8 mouse cellular contexts compared by ENCODE assay signal in genomic region chr5:53465883-53466282, GRCm38 (mm10). TPM values are rescaled to one million over a fixed set of nuclear protein-coding genes. Genes with fewer than 3 reads are reported as not detected.
DNase-seq lines count a peak whose midpoint lies in the region; ATAC-seq and TF ChIP-seq lines count a peak whose summit lies in the region.

Gene Rbpj (plus strand): TSS chr5:53466152.

- peaks cover 10% of the 10 kb centered on the region; the same call in 1 of the 2 replicates for H3K4me1 ChIP-seq in lung, embryonic 14.5 days (ENCODE audit: insufficient read depth)
- H3K4me1 ChIP-seq in embryonic facial prominence, embryonic 13.5 days, result peaks cover 18% of the 10 kb centered on the region
- peaks cover 25% of the 10 kb centered on the region for H3K4me1 ChIP-seq in heart, embryonic 13.5 days
- 0 out of 2 replicates have a peak, but pooled peaks cover 2% of the 10 kb centered on the region for H3K4me1 ChIP-seq in neural tube, embryonic 15.5 days

- H3K27ac ChIP-seq in lung, embryonic 14.5 days (ENCODE audit: low read depth), result 0 out of 2 replicates have a peak within 1 kb of the TSS, but pooled peaks have one; percentile 48
- no peak within 1 kb of the TSS for H3K27ac ChIP-seq in embryonic facial prominence, embryonic 13.5 days
- no peak within 1 kb of the TSS for H3K27ac ChIP-seq in heart, embryonic 13.5 days (replicated peaks)
- H3K27ac ChIP-seq in neural tube, embryonic 15.5 days (replicated peaks), result no peak within 1 kb of the TSS

- ATAC-seq in lung, embryonic 14.5 days (ENCODE audit: insufficient read depth), result no peak
- no peak for ATAC-seq in embryonic facial prominence, embryonic 13.5 days (ENCODE audit: insufficient number of reproducible peaks, insufficient read depth, low FRiP score, low TSS enrichment, low read depth)
- ATAC-seq in heart, embryonic 13.5 days (ENCODE audit: extremely low read depth, insufficient number of reproducible peaks, low FRiP score, low TSS enrichment), result no peak
- no peak for ATAC-seq in neural tube, embryonic 15.5 days (ENCODE audit: low FRiP score)

- H3K4me3 ChIP-seq in lung, embryonic 14.5 days (ENCODE audit: low read depth, low read length), result no peak within 1 kb of the TSS
- H3K4me3 ChIP-seq in embryonic facial prominence, embryonic 13.5 days, result no peak within 1 kb of the TSS
- H3K4me3 ChIP-seq in heart, embryonic 13.5 days, result no peak within 1 kb of the TSS
- H3K4me3 ChIP-seq in neural tube, embryonic 15.5 days (replicated peaks), result no peak within 1 kb of the TSS

- H3K36me3 ChIP-seq in lung, embryonic 14.5 days (ENCODE audit: insufficient read depth), result no peaks in the 10 kb centered on the region
- H3K36me3 ChIP-seq in embryonic facial prominence, embryonic 13.5 days, result no peaks in the 10 kb centered on the region
- no peaks in the 10 kb centered on the region for H3K36me3 ChIP-seq in heart, embryonic 13.5 days
- no peaks in the 10 kb centered on the region for H3K36me3 ChIP-seq in neural tube, embryonic 15.5 days

- TF ChIP-seq CTCF in lung, embryonic 14.5 days (IDR thresholded peaks at IDR 0.05; ENCODE audit: low read depth), result no peak

- intact Hi-C loops in left cerebral cortex, postnatal 10 days (cut with DNase I), result no loop called here

- WGBS in lung, embryonic 14.5 days, result 82% methylated on average over 9 of the region's 9 CpGs
- WGBS in embryonic facial prominence, embryonic 13.5 days, result 86% methylated on average over 9 of the region's 9 CpGs
- 81% methylated on average over 9 of the region's 9 CpGs for WGBS in heart, embryonic 13.5 days
- WGBS in neural tube, embryonic 15.5 days, result 94% methylated on average over 9 of the region's 9 CpGs

- no peak within 1 kb of the TSS for H3K9ac ChIP-seq in lung, embryonic 14.5 days
- H3K9ac ChIP-seq in embryonic facial prominence, embryonic 13.5 days, result no peak within 1 kb of the TSS
- H3K9ac ChIP-seq in heart, embryonic 13.5 days, result no peak within 1 kb of the TSS
- H3K9ac ChIP-seq in neural tube, embryonic 15.5 days (replicated peaks), result no peak within 1 kb of the TSS

- H3K4me2 ChIP-seq in lung, embryonic 14.5 days, result no peak within 1 kb of the TSS
- no peak within 1 kb of the TSS for H3K4me2 ChIP-seq in embryonic facial prominence, embryonic 13.5 days
- no peak within 1 kb of the TSS for H3K4me2 ChIP-seq in heart, embryonic 13.5 days
- no peak within 1 kb of the TSS for H3K4me2 ChIP-seq in neural tube, embryonic 15.5 days

- H3K9me3 ChIP-seq in lung, embryonic 14.5 days (ENCODE audit: low read depth, low read length), result no peaks in the 10 kb centered on the region
- H3K9me3 ChIP-seq in embryonic facial prominence, embryonic 13.5 days, result no peaks in the 10 kb centered on the region
- H3K9me3 ChIP-seq in heart, embryonic 13.5 days, result no peaks in the 10 kb centered on the region
- no peaks in the 10 kb centered on the region for H3K9me3 ChIP-seq in neural tube, embryonic 15.5 days (replicated peaks)

- no peaks in the 10 kb centered on the region for H3K27me3 ChIP-seq in lung, embryonic 14.5 days (ENCODE audit: insufficient read depth, low read length)
- H3K27me3 ChIP-seq in embryonic facial prominence, embryonic 13.5 days, result peaks cover 5% of the 10 kb centered on the region; the same call in 1 of the 2 replicates
- H3K27me3 ChIP-seq in heart, embryonic 13.5 days (replicated peaks), result peaks cover 18% of the 10 kb centered on the region
- no peaks in the 10 kb centered on the region for H3K27me3 ChIP-seq in neural tube, embryonic 15.5 days (replicated peaks)

- no peak for DNase-seq in lung, embryonic 14.5 days
- no peak for DNase-seq in lung, adult 18-20 months
- no peak for DNase-seq in left cerebral cortex, postnatal 10 days (ENCODE audit: extremely low spot score in 1 of 2, low spot score in 2 of 2)
- no peak for DNase-seq in B cell, adult 2 months
- DNase-seq in adipocyte (ENCODE audit: low spot score), result no peak

RNA-seq across cellular contexts. Expression of gene Rbpj, which starts in this region (rescaled TPM):
- polyA plus RNA-seq in lung, embryonic 14.5 days (2014; fragmentation: Nextera tagmentation; extraction: Ambion mirVana), result 49.8 and 53.5 TPM in 2 replicates
- polyA plus RNA-seq in embryonic facial prominence, embryonic 13.5 days (2015; fragmentation: Nextera tagmentation; extraction: Ambion mirVana), result 42.0 and 42.6 TPM in 2 replicates
- polyA plus RNA-seq in heart, embryonic 13.5 days (2015; fragmentation: Nextera tagmentation; extraction: Ambion mirVana), result 17.8 and 19.1 TPM in 2 replicates
- total RNA-seq in left cerebral cortex, postnatal 10 days (2021), result 10 to 100 TPM; 23.3 to 24.6 TPM
- polyA plus RNA-seq in neural tube, embryonic 15.5 days (2015; fragmentation: Nextera tagmentation; extraction: Ambion mirVana), result 23.9 and 24.7 TPM in 2 replicates
